Mouse (Mus musculus) spleen, postnatal 14 days (tissue): ENCODE data around the gene Ass1.

Experiments used
- DNase-seq, 2 experiments: peaks; one replicate each; pipeline ENCODE4 v3.0.0; 2021 to 2022; ENCODE audit warnings: low spot score in 2 of 2

Ass1 gene

DNA sequence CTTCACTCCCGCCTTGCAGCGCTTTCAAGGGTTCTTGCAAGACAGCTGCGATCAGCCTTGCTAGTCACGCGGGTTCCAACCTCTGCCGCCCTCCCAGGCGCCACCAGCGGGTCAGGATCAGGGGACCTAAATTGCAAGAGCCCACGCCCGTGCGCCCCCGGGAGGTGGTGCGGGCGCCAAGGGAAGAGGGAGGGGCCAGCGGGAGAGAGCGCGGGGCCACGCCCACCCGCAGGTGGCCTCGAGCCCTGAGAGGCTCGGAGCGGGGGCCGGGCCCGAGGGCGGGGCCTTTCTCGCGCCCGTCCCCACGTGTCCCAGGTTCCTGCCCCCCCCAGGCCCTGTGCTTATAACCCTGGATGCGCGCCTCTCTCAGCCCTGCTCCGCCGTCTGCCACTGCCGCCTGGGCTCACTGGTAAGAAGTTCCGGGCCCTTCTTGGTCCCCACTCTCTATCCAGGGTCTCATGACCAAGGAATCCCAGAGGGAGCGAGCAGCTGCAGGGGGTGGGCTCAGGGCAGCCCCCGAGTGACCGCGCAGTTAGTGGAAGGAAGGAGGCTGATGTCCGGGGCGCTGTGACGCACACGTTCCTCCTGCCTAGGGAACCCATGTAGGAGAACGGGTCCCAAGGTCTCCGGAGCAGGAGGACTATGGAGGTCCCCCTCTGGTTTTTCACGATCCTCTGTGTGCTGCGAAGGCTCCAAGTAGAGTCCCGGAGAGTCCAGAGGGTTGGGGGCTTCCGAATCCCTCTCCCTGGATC is at the start of gene Ass1:
Ass1 (plus strand) TSS at position 277 of the 752 bp plus-strand sequence.
- peak; percentile 59 to 68 for DNase-seq

DNA sequence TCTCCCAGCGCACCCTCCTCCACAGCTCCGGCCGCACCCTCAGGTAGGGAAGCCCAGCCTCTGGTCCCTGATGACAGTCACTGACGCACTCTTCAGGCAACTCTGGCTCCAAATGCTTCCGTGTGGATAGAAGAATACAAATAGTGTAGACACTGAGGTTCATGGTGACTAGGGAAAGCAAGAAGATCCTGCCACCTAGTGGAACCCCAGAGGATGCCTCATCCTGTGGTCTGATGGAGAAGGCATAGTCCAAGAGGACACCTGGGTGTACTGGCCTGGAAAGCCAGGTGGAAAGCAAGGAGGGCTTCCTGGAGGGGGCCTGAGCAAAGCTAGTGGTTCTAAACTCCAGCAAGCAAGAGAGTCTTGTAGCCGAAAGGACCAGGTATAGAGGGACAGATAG is 49.1 kb upstream of the Ass1 start:
- no peak for DNase-seq

DNA sequence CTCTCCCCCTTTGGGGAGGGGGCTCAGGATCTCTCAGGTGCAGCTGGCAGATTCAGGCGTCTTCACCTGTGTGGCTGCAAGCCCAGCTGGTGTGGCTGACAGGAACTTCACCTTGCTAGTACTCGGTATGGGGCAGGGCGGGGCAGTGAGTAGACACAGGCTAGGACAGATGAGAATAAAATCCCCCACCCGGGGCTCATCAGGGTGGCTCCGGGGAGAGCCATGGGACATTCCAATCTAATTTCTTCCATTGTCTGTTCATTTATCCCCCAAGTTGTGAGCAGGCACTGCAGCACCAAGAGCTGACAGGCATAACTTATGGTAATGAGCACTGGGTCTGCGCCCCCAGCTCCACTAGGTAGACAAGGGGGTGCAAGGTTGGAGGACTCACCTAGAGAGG is 47.4 kb upstream of the Ass1 start:
- DNase-seq: no peak

DNA sequence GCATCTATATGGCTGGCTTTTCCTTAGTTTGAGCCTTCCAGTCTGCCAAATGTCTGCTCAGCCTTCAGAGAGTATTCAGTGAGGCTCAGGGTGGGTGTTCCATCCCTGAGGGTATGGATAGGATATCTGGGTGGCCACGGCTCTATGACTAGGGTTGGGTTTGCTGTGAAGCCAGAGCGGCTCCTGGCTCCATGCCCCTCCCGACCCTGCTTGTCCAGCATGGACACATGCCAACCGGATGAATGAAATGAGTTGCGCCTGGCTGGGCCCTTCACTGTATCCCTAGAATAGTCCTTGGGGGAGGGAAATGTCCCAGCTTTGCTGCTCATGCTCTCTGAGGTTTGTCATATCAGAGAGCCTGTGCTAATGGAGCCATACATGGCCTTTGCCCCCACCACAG is 38.5 kb upstream of the Ass1 start:
- no peak for DNase-seq

DNA sequence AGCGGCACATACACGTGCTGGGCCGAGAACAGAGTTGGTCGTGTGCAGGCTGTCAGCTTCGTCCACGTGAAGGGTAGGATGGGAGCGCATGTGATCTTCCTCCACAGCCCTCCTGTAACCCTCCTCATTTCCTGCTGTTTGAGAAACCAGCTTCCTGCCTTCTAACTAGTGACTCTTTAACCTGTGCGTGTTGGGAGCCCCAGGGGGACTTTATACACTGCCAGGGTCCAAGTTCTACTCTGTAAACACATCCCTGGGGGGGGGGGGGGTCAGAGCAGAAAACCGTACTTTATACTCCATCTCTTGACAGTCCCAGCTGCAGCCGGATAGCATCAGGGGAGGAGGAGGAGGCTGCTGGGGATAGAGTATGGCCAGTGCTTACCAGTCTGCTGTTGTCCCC is 35.3 kb upstream of the Ass1 start:
- DNase-seq: no peak

DNA sequence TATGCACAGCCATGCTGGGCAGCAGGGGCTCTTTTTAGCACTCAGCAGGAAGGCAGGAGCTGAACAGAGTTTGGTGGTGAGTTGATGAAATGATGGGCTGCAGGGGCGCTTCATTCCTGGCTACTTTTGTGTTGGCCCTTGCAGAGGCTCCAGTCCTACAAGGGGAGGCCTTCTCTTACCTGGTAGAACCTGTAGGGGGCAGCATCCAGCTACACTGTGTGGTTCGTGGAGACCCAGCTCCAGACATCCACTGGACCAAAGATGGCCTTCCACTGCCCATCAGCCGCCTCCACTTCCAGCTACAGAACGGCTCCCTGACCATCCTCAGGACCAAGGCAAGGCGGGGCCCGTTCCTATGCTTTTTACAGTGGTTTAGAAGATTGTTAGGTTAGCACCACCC is 34.4 kb upstream of the Ass1 start:
- DNase-seq: peak in 1 of 2 experiments; percentile 12

DNA sequence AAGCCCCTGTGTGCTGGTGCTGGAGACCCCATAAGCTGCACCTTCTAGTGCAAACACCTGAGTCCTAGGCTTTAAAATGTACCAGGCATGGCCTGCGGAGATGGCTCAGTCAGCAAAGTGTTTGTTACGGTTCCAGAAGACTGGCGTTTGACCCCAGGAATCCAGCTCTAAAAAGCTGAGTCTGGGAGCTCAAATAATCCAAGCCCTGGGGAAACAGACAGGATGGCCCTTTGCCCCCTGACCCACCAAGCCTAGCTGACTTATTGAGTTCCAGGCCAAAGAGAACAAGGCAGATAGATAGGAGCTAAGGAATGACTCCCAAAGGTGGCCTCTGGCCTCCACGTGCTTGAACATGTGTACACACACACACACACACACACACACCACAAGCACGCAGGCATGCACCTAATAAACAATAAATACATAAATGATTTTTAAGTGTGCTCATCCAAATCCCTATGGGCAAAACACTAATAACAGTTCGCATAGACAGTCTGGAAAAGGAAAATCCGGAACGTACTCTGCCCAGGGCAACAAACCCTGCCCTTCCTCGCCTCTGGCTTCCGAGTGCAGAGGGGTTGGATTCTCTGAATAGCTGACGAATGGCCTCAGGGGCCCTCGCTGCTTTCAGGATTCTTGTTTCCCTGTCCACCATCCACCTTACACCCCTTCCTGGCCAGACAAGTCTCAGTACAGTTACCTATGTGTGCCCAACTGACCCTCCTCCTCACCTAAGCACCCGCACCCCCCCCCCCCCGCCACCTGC is 32.3 kb upstream of the Ass1 start:
- no peak for DNase-seq

DNA sequence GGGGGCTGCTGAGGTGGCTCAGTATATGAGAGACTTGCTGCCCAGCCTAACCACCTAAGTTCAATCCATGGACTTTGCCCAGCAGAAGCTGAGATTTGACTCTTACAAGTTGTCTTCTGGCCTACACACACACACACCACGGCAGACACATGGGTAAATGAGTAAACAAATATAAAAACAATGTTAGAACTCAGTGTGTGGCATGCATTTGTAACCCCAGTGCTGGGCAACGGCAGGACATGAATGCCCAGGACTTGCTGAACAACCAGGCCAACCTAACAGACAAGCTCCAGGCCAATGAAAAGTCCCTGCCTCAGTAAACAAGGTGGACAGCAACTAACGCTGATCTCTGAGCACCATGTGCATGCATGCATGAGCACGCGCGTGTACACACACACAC is 30.4 kb upstream of the Ass1 start:
- no peak for DNase-seq

DNA sequence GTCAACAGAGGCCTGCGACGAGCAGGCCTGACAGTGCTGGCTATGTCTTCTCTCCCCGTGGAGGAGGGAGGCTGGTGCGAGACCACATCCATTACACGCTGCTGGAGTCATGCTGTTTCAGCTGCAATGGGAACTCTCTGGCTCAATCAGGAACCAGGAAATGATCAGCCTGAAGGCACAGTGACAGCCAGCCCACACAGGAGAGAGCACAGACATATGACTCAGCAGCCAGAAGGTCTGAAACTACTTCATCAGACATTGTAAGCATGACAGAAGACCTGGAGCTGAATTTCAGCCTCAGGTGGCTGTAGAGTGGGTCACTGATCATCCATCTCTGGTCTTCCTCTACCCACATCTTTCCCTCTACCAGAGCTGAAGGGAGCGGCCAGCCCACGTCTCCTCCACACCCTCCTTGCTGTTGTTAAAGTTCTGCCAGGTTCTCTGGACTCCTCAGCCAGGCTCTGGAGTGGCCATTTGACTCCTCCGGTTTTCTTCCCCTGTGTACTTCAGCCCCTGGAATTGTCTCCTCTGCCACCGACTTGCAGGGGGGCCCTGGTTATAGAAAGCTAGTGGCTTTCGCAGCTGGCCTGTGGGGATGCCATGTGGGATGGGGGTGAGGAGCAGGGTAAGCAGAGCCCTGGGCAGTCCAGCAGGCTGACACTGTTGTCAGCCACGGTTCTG is 27.4 kb upstream of the Ass1 start:
- DNase-seq: no peak

DNA sequence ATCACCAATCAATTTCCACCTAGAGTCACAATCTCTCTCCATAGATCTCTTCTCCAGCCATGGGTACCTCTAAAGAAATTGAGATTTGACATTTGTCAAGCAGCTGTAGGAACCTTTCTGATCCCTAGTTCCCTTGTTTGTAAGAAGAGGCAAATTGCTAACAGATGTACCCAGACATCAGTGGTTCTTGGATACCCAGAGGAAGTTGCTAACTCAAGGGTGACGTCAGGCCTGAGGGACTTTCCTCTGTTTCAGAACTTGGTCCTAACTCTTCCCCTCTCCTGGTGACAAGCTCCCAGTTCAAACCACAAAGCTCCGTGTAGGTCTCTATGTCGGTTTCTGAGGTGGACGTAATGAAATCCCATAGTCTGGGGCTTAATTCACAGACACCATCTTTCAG is 24.0 kb upstream of the Ass1 start:
- DNase-seq: no peak

DNA sequence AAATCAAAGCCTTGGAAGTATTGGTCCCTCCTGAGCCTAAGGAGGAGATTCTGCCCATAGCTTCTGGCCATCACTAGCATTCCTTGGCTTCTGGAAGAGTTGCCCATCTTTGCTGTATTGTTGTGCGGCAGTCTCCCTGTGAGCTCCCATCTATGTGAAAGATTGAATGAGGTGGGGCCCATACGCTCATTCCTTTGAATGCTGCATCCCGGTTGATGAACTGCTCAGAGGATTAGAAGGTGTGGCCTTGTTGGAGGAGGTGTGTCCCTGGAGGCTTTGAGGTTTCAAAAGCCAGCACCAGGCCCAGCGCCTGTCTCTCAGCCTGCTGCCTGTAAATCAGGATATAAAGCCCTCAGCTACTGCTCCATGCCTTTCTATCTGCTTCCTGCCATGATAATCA is 23.6 kb upstream of the Ass1 start:
- no peak for DNase-seq

DNA sequence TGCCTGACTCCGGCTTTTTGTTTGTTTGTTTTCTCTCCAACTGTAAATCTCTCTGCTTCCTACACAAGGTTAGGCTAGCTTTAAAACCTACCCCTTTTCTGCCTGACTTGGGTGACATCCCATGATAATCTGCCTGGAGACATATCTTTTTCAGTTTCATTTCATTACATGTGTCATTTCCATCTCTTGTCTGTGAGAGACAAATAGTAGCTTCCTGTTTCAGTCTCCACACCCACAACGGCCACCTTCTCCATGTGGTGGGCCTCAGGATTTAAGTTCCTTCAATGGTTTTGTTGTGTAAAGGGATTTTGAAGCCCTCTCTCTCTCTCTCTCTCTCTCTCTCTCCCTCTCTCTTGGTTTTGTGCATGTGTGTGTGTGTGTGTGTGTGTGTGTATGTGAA is 22.5 kb upstream of the Ass1 start:
- no peak for DNase-seq

DNA sequence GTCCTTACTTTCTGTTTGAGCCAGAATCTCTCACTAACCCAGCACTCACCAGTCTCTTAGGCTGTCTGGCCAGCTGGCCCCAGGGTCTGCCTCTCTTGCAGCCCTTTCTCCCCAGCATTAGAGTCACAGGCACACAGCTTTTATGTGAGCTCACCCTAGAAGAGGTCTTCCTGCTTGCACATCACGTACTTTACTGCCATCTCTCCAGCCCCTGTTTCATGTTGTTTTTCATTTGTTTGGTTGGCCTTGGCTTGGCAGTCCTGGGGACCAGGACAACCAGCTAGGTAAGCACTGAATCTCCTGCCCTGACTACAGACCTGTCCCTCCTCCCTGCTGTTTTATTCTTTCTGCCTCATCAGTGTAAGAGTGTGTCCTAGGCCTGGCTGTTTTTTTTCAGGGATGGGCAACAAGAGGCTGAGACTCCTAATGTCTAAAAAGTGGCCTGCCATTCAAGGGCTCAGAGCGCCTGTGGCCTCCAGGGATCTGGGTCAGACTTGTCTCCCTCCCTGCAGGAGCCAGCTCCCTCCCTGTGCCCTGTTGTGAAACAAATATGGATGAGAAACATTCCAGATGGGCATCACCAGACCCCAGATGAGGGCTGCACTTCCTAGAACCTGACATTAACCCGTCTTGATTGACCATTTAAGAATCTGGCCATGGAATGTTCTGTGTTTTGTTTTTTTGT is 21.1 kb upstream of the Ass1 start:
- no peak for DNase-seq

DNA sequence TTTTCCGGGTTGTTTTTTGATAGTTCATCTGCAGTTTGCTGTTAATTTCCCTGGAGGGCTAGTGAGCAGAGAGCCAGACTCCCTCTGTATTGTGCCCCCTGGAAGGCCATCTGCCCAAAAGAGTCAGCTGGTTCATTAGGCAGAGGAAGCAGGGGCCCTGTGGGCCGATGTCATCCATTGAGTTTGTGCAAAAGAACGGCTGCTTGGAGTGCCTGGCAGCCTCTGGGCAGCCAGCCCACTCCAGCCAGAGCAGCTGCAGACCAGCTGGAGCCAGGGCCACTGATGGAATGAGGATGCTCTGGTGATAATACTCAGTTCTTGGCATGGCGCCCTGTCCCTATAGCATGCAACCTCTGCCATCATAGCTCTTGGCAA is 20.6 kb upstream of the Ass1 start:
- no peak for DNase-seq

DNA sequence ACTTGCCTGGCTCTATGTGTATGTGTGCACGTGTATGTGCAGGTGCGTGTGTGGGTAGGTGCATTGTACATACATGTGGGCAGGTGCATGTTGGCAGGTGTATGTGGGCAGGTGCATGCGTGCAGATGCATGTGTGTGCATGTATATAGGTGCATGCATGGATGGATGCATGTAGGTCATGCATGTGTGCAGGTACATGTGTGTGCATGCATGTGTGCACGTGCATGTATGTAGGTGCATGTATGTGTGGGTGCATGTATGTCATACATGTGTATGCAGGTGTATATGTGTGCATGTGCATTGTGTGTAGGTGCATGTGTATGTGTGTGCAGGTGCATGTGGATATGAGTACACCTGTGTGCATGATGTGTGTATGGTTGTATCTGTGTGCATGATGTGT is 20.1 kb upstream of the Ass1 start:
- DNase-seq: no peak

DNA sequence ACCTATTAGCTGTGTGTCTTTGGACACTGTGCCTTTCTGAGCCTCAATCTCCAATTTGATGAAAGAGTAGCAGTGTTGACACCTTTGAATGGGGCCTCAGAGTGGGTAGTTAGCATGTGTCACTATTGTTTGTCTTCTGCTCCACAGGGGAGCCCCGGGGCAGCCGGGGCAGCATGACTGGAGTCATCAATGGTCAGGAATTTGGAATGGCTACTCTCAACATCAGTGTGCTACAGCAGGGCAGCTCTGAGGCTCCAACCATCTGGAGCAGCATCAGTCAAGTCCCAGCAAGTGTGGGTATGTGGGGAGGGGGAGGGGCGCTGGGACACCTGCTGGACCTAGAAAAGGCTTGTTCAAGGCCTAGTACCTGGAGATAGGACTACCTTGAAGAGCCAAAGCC is 19.3 kb upstream of the Ass1 start:
- DNase-seq: no peak

DNA sequence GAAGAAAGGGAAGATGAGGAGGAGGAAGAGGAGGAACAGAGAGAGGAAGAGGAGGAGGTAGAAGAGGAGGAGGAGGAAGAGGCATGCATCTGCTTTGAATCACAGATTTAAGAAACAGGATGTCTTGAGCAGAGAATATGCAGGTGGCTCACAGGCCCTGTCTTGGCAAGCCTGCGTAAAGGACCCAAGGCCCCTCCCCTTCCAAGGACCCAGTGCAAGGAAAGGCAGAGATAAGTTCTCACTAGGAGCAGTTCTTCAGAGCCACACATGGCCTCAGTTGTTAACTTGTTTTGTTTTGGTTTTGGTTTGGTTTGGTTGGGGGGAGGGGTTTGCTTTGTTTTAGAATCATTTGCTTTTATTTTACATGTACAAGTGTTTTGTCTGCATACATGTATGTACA is 18.5 kb upstream of the Ass1 start:
- DNase-seq: no peak

DNA sequence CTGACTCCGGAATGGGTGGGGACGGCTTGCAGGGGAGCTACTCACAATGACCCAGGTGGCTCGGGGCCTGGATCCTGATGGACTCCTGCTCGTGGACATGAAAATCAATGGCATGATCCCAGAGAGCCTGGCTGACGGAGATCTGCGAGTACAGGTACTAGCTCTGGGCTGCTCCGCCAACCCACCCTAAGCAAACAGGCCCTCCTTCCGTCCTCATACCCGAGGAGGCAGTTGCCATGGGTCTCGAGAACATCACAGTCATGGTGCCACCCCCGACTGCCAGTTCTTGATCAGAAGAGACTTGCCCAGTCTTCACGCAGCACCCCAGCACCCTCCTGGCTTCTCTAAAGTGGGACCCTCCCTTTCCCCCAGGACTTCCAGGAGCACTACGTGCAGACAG is 17.0 kb upstream of the Ass1 start:
- no peak for DNase-seq

DNA sequence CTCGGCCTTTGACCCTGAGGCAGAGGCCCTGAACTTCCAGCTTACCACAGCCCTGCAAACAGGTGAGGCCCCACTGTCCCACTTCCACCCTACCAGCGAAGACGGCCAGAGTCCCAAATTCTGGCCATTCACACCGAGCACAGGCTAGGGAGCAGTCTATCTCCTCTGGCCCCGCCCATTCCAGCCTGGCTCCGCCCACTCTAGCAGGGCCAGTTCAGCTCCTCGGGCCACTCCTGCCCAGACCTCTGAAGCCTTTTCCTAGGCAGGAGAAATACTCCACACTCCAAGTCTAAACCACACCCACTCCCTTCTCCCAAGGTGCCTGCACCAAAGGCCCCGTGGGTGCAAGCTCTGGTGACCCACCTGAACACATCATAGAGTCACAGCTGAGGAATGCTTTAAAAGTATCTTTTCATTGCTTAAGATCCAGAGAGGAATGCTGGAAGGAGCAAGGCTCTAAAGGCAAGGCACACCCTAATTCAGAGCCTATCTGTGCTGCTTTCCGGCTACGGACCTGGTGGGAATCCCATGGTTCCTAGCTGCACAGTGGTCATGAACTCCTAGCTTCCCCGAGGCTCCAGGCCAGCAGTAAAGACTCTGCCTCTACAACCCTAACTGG is 16.3 kb upstream of the Ass1 start:
- no peak for DNase-seq

DNA sequence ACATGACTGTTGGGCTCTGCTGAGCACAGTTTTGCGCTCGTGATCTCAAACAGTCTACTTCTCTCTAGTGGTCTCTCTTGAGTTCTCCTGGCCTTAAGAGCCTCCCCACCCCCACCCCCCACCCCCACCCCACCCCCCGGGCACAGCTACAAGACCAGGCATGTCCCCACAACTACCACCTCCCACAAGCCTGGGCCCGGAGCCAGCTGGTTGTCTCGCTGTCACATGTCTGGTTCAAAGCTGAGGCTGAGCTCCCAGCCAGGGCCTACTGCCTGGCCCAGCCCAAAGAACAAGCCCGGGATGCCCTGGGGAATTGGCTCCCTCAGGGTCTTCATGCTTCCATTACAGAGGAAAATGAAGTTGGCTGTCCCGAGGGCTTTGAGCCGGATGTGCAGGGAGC is 15.7 kb upstream of the Ass1 start:
- no peak for DNase-seq

DNA sequence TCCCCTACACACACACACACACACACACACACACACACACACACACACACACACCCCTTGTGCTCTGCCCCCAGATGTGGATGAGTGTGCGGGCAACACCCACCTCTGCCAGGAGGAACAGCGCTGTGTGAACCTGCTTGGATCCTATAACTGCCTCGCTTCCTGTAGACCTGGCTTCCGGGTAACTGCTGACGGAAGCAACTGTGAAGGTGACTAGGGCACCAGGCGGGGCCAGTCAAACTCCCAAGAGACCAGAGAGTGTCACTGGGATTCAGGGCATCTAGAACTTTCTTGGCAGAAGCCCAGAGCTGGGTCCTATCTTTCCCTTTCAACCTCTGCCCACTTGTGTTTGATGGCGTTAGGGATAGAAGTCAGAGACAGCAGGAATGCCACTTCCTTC is 14.6 kb upstream of the Ass1 start:
- DNase-seq: no peak

DNA sequence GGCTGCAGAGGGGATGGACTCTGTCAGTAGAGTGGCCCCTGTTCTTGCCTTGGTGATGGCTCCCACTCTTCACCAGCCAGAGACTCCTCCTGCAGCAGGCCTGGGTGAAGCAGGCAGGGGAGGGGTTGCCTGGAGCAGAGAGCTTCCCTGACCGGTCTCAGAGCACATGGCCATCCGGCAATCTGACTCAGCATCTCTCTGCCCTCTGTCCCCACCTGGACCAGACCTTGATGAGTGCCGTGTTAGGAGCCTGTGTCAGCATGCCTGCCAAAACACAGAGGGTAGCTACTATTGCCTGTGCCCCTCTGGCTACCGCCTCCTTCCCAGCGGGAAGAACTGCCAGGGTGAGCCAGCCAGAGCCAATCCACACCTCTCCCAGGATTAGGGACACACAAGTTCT is 11.5 kb upstream of the Ass1 start:
- no peak for DNase-seq
